Mouse (Mus musculus): ENCODE data around the gene Eng. TPM values are rescaled to one million over a fixed set of nuclear protein-coding genes. Genes with fewer than 3 reads are reported as not detected.

The Eng gene
- polyA plus RNA-seq, 1 experiment = 228 TPM

- H3K4me3 ChIP-seq (ENCODE audit: insufficient read depth, low read depth, low read length) = peak overlapping the region; percentile 31
- DNase-seq = peak; percentile 90
- TF ChIP-seq POLR2A (IDR thresholded peaks at IDR 0.05; ENCODE audit: low read depth, low read length) (no peak), CTCF (conservative IDR thresholded peaks at IDR 0.05; ENCODE audit: insufficient read depth, insufficient read length, low read depth, low read length) (peak; percentile 94)
- H3K36me3 ChIP-seq (ENCODE audit: control insufficient read depth, insufficient read depth, low read length) = no peaks in the 10 kb centered on the region
- H3K27ac ChIP-seq (ENCODE audit: insufficient read depth, low read depth, low read length) = no peak overlapping the region
- H3K4me1 ChIP-seq (ENCODE audit: control insufficient read depth, insufficient read depth, low read length) = no peaks in the 10 kb centered on the region
- H3K27me3 ChIP-seq (replicated peaks; ENCODE audit: control insufficient read depth, insufficient read depth, low read length) = no peaks in the 10 kb centered on the region
- WGBS = 1% methylated on average over 11 of the region's 11 CpGs
Measured at GRCm38 (mm10) chr2:32602600-32603054, 43.8 kb upstream of the Eng start.

GRCm38 (mm10) chr2:32604631-32605030, 41.8 kb upstream of the Eng start:
- DNase-seq = no peak
- Histone ChIP-seq H3K27ac (ENCODE audit: insufficient read depth, low read depth, low read length) (no peak overlapping the region), H3K27me3 (replicated peaks; ENCODE audit: control insufficient read depth, insufficient read depth, low read length) (no peaks in the 10 kb centered on the region), H3K4me1 (ENCODE audit: control insufficient read depth, insufficient read depth, low read length) (no peaks in the 10 kb centered on the region), H3K36me3 (ENCODE audit: control insufficient read depth, insufficient read depth, low read length) (no peaks in the 10 kb centered on the region), H3K4me3 (ENCODE audit: insufficient read depth, low read depth, low read length) (no peak overlapping the region)
- TF ChIP-seq POLR2A (IDR thresholded peaks at IDR 0.05; ENCODE audit: low read depth, low read length) (no peak), CTCF (conservative IDR thresholded peaks at IDR 0.05; ENCODE audit: insufficient read depth, insufficient read length, low read depth, low read length) (no peak)
- WGBS = 60% methylated on average over 10 of the region's 10 CpGs

- Histone ChIP-seq H3K4me3 (ENCODE audit: insufficient read depth, low read depth, low read length) (peak overlapping the region; percentile 65), H3K4me1 (ENCODE audit: control insufficient read depth, insufficient read depth, low read length) (peaks cover 2% of the 10 kb centered on the region; the same call in 1 of the 2 replicates), H3K27ac (ENCODE audit: insufficient read depth, low read depth, low read length) (no peak overlapping the region), H3K27me3 (replicated peaks; ENCODE audit: control insufficient read depth, insufficient read depth, low read length) (no peaks in the 10 kb centered on the region), H3K36me3 (ENCODE audit: control insufficient read depth, insufficient read depth, low read length) (no peaks in the 10 kb centered on the region)
- TF ChIP-seq CTCF (conservative IDR thresholded peaks at IDR 0.05; ENCODE audit: insufficient read depth, insufficient read length, low read depth, low read length) = peak; percentile 51
- TF ChIP-seq POLR2A (IDR thresholded peaks at IDR 0.05; ENCODE audit: low read depth, low read length) = no peak
- peak; percentile 81 for DNase-seq
- 13% methylated on average over 53 of the region's 55 CpGs for WGBS
Measured at GRCm38 (mm10) chr2:32606161-32607142, 39.9 kb upstream of the Eng start.

GRCm38 (mm10) chr2:32607262-32607947, 39.0 kb upstream of the Eng start:
- peak; percentile 24 for DNase-seq

GRCm38 (mm10) chr2:32608141-32608777, 38.1 kb upstream of the Eng start:
- Histone ChIP-seq H3K27ac (ENCODE audit: insufficient read depth, low read depth, low read length) (no peak overlapping the region), H3K4me1 (ENCODE audit: control insufficient read depth, insufficient read depth, low read length) (peaks cover 2% of the 10 kb centered on the region; the same call in 1 of the 2 replicates), H3K27me3 (replicated peaks; ENCODE audit: control insufficient read depth, insufficient read depth, low read length) (no peaks in the 10 kb centered on the region), H3K36me3 (ENCODE audit: control insufficient read depth, insufficient read depth, low read length) (no peaks in the 10 kb centered on the region), H3K4me3 (ENCODE audit: insufficient read depth, low read depth, low read length) (peak overlapping the region; percentile 65; the same call in 1 of the 2 replicates)
- DNase-seq = peak; percentile 69
- WGBS = 11% methylated on average over 25 of the region's 25 CpGs
- no peak for TF ChIP-seq POLR2A (IDR thresholded peaks at IDR 0.05; ENCODE audit: low read depth, low read length)
- TF ChIP-seq CTCF (conservative IDR thresholded peaks at IDR 0.05; ENCODE audit: insufficient read depth, insufficient read length, low read depth, low read length) = no peak

More at GRCm38 (mm10) chr2:32607262-32607947, 39.0 kb upstream of the Eng start:
- no peaks in the 10 kb centered on the region for H3K36me3 ChIP-seq (ENCODE audit: control insufficient read depth, insufficient read depth, low read length)
- H3K4me1 ChIP-seq (ENCODE audit: control insufficient read depth, insufficient read depth, low read length) = peaks cover 2% of the 10 kb centered on the region; the same call in 1 of the 2 replicates
- peak overlapping the region; percentile 65 for H3K4me3 ChIP-seq (ENCODE audit: insufficient read depth, low read depth, low read length)
- 10% methylated on average over 34 of the region's 34 CpGs for WGBS
- TF ChIP-seq POLR2A (IDR thresholded peaks at IDR 0.05; ENCODE audit: low read depth, low read length) (no peak), CTCF (conservative IDR thresholded peaks at IDR 0.05; ENCODE audit: insufficient read depth, insufficient read length, low read depth, low read length) (no peak)
- peak overlapping the region; percentile 15; the same call in 1 of the 2 replicates for H3K27ac ChIP-seq (ENCODE audit: insufficient read depth, low read depth, low read length)
- no peaks in the 10 kb centered on the region for H3K27me3 ChIP-seq (replicated peaks; ENCODE audit: control insufficient read depth, insufficient read depth, low read length)

- Histone ChIP-seq H3K4me1 (ENCODE audit: control insufficient read depth, insufficient read depth, low read length) (peaks cover 2% of the 10 kb centered on the region; the same call in 1 of the 2 replicates), H3K27me3 (replicated peaks; ENCODE audit: control insufficient read depth, insufficient read depth, low read length) (no peaks in the 10 kb centered on the region), H3K36me3 (ENCODE audit: control insufficient read depth, insufficient read depth, low read length) (no peaks in the 10 kb centered on the region), H3K4me3 (ENCODE audit: insufficient read depth, low read depth, low read length) (peak overlapping the region; percentile 16; the same call in 1 of the 2 replicates), H3K27ac (ENCODE audit: insufficient read depth, low read depth, low read length) (peak overlapping the region; percentile 3; the same call in 1 of the 2 replicates)
- no peak for DNase-seq
- TF ChIP-seq POLR2A (IDR thresholded peaks at IDR 0.05; ENCODE audit: low read depth, low read length) (no peak), CTCF (conservative IDR thresholded peaks at IDR 0.05; ENCODE audit: insufficient read depth, insufficient read length, low read depth, low read length) (no peak)
- WGBS = 68% methylated on average over 18 of the region's 18 CpGs
Measured at GRCm38 (mm10) chr2:32608778-32609435, 37.5 kb upstream of the Eng start.

Measured in kidney, adult 2 months (tissue).